Comparison of ENCODE assay signal across 8 mouse cellular contexts in genomic region chr2:84740608-84741333, GRCm38 (mm10). TPM values are rescaled to one million over a fixed set of nuclear protein-coding genes. Genes with fewer than 3 reads are reported as not detected.
A peak's percentile ranks its signal among the peaks of the same experiment; 100 is the strongest.
DNase-seq lines count a peak whose midpoint lies in the region; ATAC-seq and TF ChIP-seq lines count a peak whose summit lies in the region.

No protein-coding gene starts in this region.

- no peaks in the 10 kb centered on the region for H3K9me3 ChIP-seq in embryonic facial prominence, embryonic 14.5 days (ENCODE audit: control insufficient read depth, low read length)
- H3K9me3 ChIP-seq in liver, postnatal 0 days (ENCODE audit: low read length), result no peaks in the 10 kb centered on the region

- peak overlapping the region; percentile 91; the same call in 1 of the 2 replicates for H3K4me3 ChIP-seq in embryonic facial prominence, embryonic 14.5 days (ENCODE audit: low read depth, low read length)
- H3K4me3 ChIP-seq in liver, postnatal 0 days (ENCODE audit: low read depth, low read length), result no peak overlapping the region

- DNase-seq in thymus, postnatal 14 days, result peak; percentile 40
- DNase-seq in thymus, postnatal 10 days (ENCODE audit: low spot score in 2 of 2), result no peak
- no peak for DNase-seq in embryonic facial prominence, embryonic 14.5 days (ENCODE audit: low spot score)
- peak; percentile 57 for DNase-seq in induced T-regulatory cell, adult 2 months (ENCODE audit: low read depth)
- DNase-seq in liver, postnatal 0 days, result no peak
- peak; percentile 39 for DNase-seq in splenic B cell, adult 2 months (ENCODE audit: low read depth, low spot score)
- DNase-seq in spleen, postnatal 36 days (ENCODE audit: low spot score in 2 of 2), result no peak
- no peak for DNase-seq in spleen, adult 18-20 months

- H3K9ac ChIP-seq in embryonic facial prominence, embryonic 14.5 days (ENCODE audit: low read depth, low read length), result 0 out of 2 replicates have a peak overlapping the region, but pooled peaks have one; percentile 2
- no peak overlapping the region for H3K9ac ChIP-seq in liver, postnatal 0 days (replicated peaks)

- peaks cover 9% of the 10 kb centered on the region; the same call in 1 of the 2 replicates for H3K36me3 ChIP-seq in embryonic facial prominence, embryonic 14.5 days (ENCODE audit: control insufficient read depth, insufficient read depth, low read length)
- H3K36me3 ChIP-seq in liver, postnatal 0 days (replicated peaks; ENCODE audit: insufficient read depth, low read length), result peaks cover 15% of the 10 kb centered on the region
- no peaks in the 10 kb centered on the region for H3K36me3 ChIP-seq in splenic B cell, adult 2 months (ENCODE audit: control insufficient read depth, insufficient read depth, low read length, poor library complexity, severe bottlenecking)

- H3K27ac ChIP-seq in embryonic facial prominence, embryonic 14.5 days (replicated peaks; ENCODE audit: low read depth, low read length), result no peak overlapping the region
- 0 out of 2 replicates have a peak overlapping the region, but pooled peaks have one; percentile 12 for H3K27ac ChIP-seq in liver, postnatal 0 days (ENCODE audit: low read depth)

- H3K27me3 ChIP-seq in embryonic facial prominence, embryonic 14.5 days (replicated peaks; ENCODE audit: control insufficient read depth, insufficient read depth, low read length), result no peaks in the 10 kb centered on the region
- 0 out of 2 replicates have a peak, but pooled peaks cover 15% of the 10 kb centered on the region for H3K27me3 ChIP-seq in liver, postnatal 0 days (ENCODE audit: insufficient read depth, low read length)
- no peaks in the 10 kb centered on the region for H3K27me3 ChIP-seq in splenic B cell, adult 2 months (ENCODE audit: control insufficient read depth, insufficient read depth, low read length, poor library complexity, severe bottlenecking)

- no peak for ATAC-seq in embryonic facial prominence, embryonic 14.5 days (ENCODE audit: low read depth)
- no peak for ATAC-seq in liver, postnatal 0 days

- peak; percentile 61 for TF ChIP-seq CTCF in liver, postnatal 0 days (IDR thresholded peaks at IDR 0.05; ENCODE audit: low read depth)

- TF ChIP-seq EP300 in liver, postnatal 0 days (IDR thresholded peaks at IDR 0.05; ENCODE audit: low read depth), result no peak

- peak overlapping the region; percentile 70 for H3K4me2 ChIP-seq in embryonic facial prominence, embryonic 14.5 days (ENCODE audit: low read depth, low read length)
- 0 out of 2 replicates have a peak overlapping the region, but pooled peaks have one; percentile 15 for H3K4me2 ChIP-seq in liver, postnatal 0 days (ENCODE audit: low read depth, low read length)

- peaks cover 57% of the 10 kb centered on the region for H3K4me1 ChIP-seq in embryonic facial prominence, embryonic 14.5 days (ENCODE audit: control insufficient read depth, insufficient read depth, low read length)
- H3K4me1 ChIP-seq in liver, postnatal 0 days (ENCODE audit: insufficient read depth), result peaks cover 48% of the 10 kb centered on the region

- 76% methylated on average over 15 of the region's 15 CpGs for WGBS in embryonic facial prominence, embryonic 14.5 days
- 79% methylated on average over 15 of the region's 15 CpGs for WGBS in liver, postnatal 0 days (ENCODE audit: insufficient replicate concordance)

RNA-seq across cellular contexts. Expression of gene Gm19426, which starts 2.7 kb away (rescaled TPM):
- 3.9 and 4.0 TPM in 2 replicates for polyA plus RNA-seq in embryonic facial prominence, embryonic 14.5 days (2014; fragmentation: Nextera tagmentation; extraction: Ambion mirVana)
- 1.2 and 1.3 TPM in 2 replicates for polyA plus RNA-seq in liver, postnatal 0 days (2015; fragmentation: Nextera tagmentation; extraction: Ambion mirVana)

RNA-seq across cellular contexts. Expression of gene Ypel4, which starts 6.9 kb away (rescaled TPM):
- 5.5 and 6.5 TPM in 2 replicates for polyA plus RNA-seq in embryonic facial prominence, embryonic 14.5 days (2014; fragmentation: Nextera tagmentation; extraction: Ambion mirVana)
- polyA plus RNA-seq in liver, postnatal 0 days (2015; fragmentation: Nextera tagmentation; extraction: Ambion mirVana), result 18.4 and 20.9 TPM in 2 replicates

RNA-seq across cellular contexts. Expression of gene Clp1, which starts 13.6 kb away (rescaled TPM):
- 22.6 and 24.2 TPM in 2 replicates for polyA plus RNA-seq in embryonic facial prominence, embryonic 14.5 days (2014; fragmentation: Nextera tagmentation; extraction: Ambion mirVana)
- 31.7 and 32.1 TPM in 2 replicates for polyA plus RNA-seq in liver, postnatal 0 days (2015; fragmentation: Nextera tagmentation; extraction: Ambion mirVana)

RNA-seq across cellular contexts. Expression of gene Zdhhc5, which starts 25.8 kb away (rescaled TPM):
- 31.4 and 31.6 TPM in 2 replicates for polyA plus RNA-seq in embryonic facial prominence, embryonic 14.5 days (2014; fragmentation: Nextera tagmentation; extraction: Ambion mirVana)
- 11.3 and 13.4 TPM in 2 replicates for polyA plus RNA-seq in liver, postnatal 0 days (2015; fragmentation: Nextera tagmentation; extraction: Ambion mirVana)

RNA-seq across cellular contexts. Expression of gene Serping1, which starts 34.5 kb away (rescaled TPM):
- polyA plus RNA-seq in embryonic facial prominence, embryonic 14.5 days (2014; fragmentation: Nextera tagmentation; extraction: Ambion mirVana), result 63.0 and 64.7 TPM in 2 replicates
- 344 and 356 TPM in 2 replicates for polyA plus RNA-seq in liver, postnatal 0 days (2015; fragmentation: Nextera tagmentation; extraction: Ambion mirVana)

Comparison
In these comparisons a context has a peak if more than half of its experiments do, and no peak if none do; other contexts are left out.
1. DNase-seq: peak in thymus, postnatal 14 days (single experiment), induced T-regulatory cell, adult 2 months (single experiment) and splenic B cell, adult 2 months (single experiment); none in thymus, postnatal 10 days (0 of 2), embryonic facial prominence, embryonic 14.5 days (single experiment), liver, postnatal 0 days (single experiment), spleen, postnatal 36 days (0 of 2) and spleen, adult 18-20 months (0 of 2).